Mouse (Mus musculus) CH12.LX (cell line): ENCODE results near the gene Cfap157.

Experiments used
- CTCF ChIP-seq, 2 experiments: IDR thresholded peaks in 1 of 2; conservative IDR thresholded peaks in 1 of 2; 2 replicates each; pipeline ENCODE4 v1.5.1; 2011 to 2012; ENCODE audit warnings: low read depth in 2 of 2, low read length in 2 of 2, improper control_type of control experiment in 1 of 2, inconsistent platforms in 1 of 2, mild to moderate bottlenecking in 1 of 2, moderate library complexity in 1 of 2
- ELF1 ChIP-seq: IDR thresholded peaks from 2 replicates; pipeline ENCODE4 v1.6.1; 2014; ENCODE audit warnings: low read depth, mild to moderate bottlenecking, inconsistent platforms, low read length, improper control_type of control experiment
- EP300 ChIP-seq: IDR thresholded peaks from 2 replicates; pipeline ENCODE4 v1.6.1; 2011; ENCODE audit warnings: low read length, improper control_type of control experiment
- GABPA ChIP-seq: IDR thresholded peaks from 2 replicates; pipeline ENCODE4 v1.6.1; 2012; ENCODE audit warnings: low read depth, low read length, improper control_type of control experiment, inconsistent platforms; ENCODE audit not compliant: insufficient replicate concordance
- HCFC1 ChIP-seq: IDR thresholded peaks from 2 replicates; pipeline ENCODE4 v1.6.1; 2012; ENCODE audit warnings: low read depth, mild to moderate bottlenecking, inconsistent platforms, low read length, improper control_type of control experiment
- PAX5 ChIP-seq: IDR thresholded peaks from 2 replicates; pipeline ENCODE4 v1.6.1; 2012; ENCODE audit warnings: low read length, inconsistent platforms, mixed read lengths
- POLR2A ChIP-seq: IDR thresholded peaks from 2 replicates; pipeline ENCODE4 v1.6.1; 2011; ENCODE audit warnings: low read depth, mild to moderate bottlenecking, improper control_type of control experiment, low read length
- RAD21 ChIP-seq: IDR thresholded peaks from 2 replicates; pipeline ENCODE4 v1.6.1; 2011; ENCODE audit warnings: low read depth, mild to moderate bottlenecking, low read length, improper control_type of control experiment, moderate library complexity
- SIN3A ChIP-seq: IDR thresholded peaks from 2 replicates; pipeline ENCODE4 v1.6.1; 2012; ENCODE audit warnings: low read length, improper control_type of control experiment, inconsistent platforms
- SMC3 ChIP-seq: IDR thresholded peaks from 2 replicates; pipeline ENCODE4 v1.6.1; 2011; ENCODE audit warnings: low read depth, low read length, improper control_type of control experiment
- TBP ChIP-seq: conservative IDR thresholded peaks from 2 replicates; pipeline ENCODE4 v1.6.1; 2011; ENCODE audit warnings: low read depth, low read length, improper control_type of control experiment
- ZKSCAN1 ChIP-seq: IDR thresholded peaks from 2 replicates; pipeline ENCODE4 v1.6.1; 2012; ENCODE audit warnings: low read depth, inconsistent platforms, low read length, improper control_type of control experiment, borderline replicate concordance
- ZMIZ1 ChIP-seq: IDR thresholded peaks from 2 replicates; pipeline ENCODE4 v1.6.1; 2012; ENCODE audit warnings: low read depth, mild to moderate bottlenecking, inconsistent platforms, low read length, improper control_type of control experiment
- ZNF384 ChIP-seq: IDR thresholded peaks from 2 replicates; pipeline ENCODE4 v1.6.1; 2012; ENCODE audit warnings: low read depth, low read length, improper control_type of control experiment, inconsistent platforms

DNA sequence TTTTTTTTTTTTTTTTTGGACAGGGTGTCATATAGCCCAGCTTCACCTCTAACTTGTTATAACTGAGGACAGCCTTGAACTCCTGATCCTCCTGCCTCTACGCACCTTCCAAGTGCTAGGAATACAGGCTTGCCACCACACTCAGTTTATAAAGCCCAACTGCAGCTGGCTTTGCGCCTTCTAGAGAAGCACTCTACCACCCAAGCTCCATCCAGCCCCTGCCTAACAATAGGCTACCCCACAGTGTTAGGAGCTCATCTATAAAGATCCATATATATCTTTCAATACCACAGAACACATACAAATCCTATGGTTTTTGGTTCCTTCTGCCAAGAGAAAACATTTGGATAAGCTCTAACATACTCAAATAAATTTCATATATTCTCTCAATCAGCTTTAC, 32.3 kb upstream of the Cfap157 start:
- TF ChIP-seq POLR2A (no peak), HCFC1 (no peak), CTCF (conservative IDR thresholded peaks at IDR 0.05 in 1 of 2, IDR thresholded peaks at IDR 0.05 in 1 of 2; ENCODE audit: low read depth in 2 of 2, low read length in 2 of 2) (no peak), ZMIZ1 (no peak), RAD21 (no peak), EP300 (no peak), SMC3 (no peak), ZNF384 (no peak), PAX5 (no peak), ZKSCAN1 (no peak), GABPA (no peak), TBP (no peak), SIN3A (no peak), ELF1 (no peak)
